Mouse (Mus musculus) hematopoietic stem cell, adult 5-6 weeks (primary cell): Measurements from ENCODE around the gene Rab8b. TPM values are rescaled to one million over a fixed set of nuclear protein-coding genes. Genes with fewer than 3 reads are reported as not detected.
A peak's percentile ranks its signal among the peaks of the same experiment; 100 is the strongest.
"Not testable (repeated sequence)": the region's sequence is repeated elsewhere in the genome, so short reads cannot be mapped to it uniquely, and the experiment has no call there.

Experiments used
- ATAC-seq, 2 experiments: fragments of 125-278 bp in 1 of 2; replicated peaks in 1 of 2; 2 replicates each; pipeline ENCODE4 v1.8.0; 2016 to 2017; ENCODE audit warnings: inconsistent platforms in 2 of 2, mild to moderate bottlenecking in 2 of 2, moderate number of reproducible peaks in 2 of 2, low read depth in 1 of 2, moderate TSS enrichment in 1 of 2; ENCODE audit not compliant: low FRiP score in 2 of 2, poor library complexity in 2 of 2, severe bottlenecking in 2 of 2, insufficient read depth in 1 of 2, low TSS enrichment in 1 of 2
- total RNA-seq: library from RNA; stranded (forward); fragments of 172-1452, 232-1000 nt; gene quantifications from 2 replicates; pipeline ENCODE4 v1.2.3, GENCODE M21; 2017

Gene Rab8b
- total RNA-seq, 1 experiment from 2014 or later, result 118 TPM

DNA sequence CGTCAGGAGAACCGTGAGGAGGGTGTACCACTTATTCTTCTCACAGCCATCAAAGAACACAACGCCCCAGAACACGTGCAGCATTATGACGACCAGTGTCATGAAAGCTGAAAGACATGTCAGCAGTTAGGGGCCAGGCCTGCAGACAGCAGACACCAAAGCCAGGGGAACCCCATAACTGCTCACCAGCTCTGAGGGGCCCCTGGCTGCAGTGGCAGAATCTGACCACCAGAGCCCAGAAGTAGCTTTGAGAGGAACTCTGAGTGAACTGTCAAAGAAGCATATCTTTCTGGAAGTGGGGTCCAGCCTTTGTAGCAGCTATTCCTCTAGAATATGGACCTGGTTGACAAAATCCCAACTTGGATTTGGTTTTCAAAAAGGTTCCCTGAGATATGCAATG lies 97.2 kb downstream of the Rab8b start:
- ATAC-seq, result peak; percentile 28 to 56; a peak in 2 of 4 replicates

DNA sequence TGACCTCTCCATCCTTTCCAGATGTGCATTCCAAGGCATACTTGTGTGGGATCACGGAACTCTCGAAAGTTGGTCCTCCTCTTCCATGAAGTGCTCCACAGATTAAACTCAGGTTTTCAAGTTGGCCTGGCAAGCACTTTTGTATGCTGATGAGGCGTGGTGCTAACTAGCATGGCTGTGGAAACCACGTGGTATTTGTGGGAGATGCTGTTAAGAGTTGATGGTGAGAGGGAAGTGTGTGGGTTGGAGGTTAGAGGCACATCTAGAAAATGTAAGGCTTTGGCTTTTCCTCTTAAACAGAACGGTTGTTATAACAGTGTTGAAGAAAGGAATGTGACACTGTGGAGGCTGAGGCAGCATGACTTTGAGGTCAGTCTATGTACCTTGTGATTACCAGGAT lies 98.5 kb downstream of the Rab8b start:
- ATAC-seq, result peak; percentile 36 to 57; a peak in 2 of 4 replicates

DNA sequence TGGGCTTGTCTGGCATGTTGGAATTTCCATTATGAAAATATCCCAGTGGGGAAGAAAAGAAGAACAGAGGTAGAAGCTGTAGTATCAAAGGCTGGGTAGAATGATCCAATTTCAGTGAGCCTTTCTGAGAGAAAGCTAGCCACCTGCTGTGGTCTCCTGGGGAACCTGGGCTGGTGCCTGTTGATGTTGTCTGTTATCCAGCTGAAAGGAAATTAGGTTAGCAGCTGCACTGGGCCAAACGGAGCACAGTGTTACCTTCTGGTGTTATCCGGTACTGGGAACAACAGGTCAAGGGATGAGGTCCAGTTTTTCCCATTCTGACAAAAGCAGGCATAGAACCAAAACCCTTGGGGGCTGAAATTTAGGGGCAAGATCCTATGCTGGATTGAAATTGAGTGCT lies 106.1 kb downstream of the Rab8b start:
- no peak for ATAC-seq

DNA sequence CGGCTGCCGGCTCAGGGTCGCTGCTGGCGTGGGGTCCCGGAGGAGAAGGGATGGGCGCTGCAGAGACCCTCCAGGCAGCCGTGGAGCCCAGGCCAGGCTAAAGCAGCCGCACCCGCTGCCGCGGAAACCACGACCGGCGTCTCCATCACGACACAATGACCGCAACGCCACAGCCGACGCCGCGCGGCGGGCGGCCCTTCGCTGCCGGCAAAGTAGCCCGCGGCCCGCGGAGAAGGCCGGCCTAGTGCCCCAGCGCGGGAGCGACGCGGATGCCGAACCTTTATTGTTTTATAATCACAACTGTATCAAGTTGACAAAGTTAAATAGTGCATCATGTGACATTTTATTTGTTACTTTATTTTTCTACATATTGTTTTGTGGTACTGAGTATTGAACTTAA lies 113.5 kb downstream of the Rab8b start:
- not testable (repeated sequence) for ATAC-seq

DNA sequence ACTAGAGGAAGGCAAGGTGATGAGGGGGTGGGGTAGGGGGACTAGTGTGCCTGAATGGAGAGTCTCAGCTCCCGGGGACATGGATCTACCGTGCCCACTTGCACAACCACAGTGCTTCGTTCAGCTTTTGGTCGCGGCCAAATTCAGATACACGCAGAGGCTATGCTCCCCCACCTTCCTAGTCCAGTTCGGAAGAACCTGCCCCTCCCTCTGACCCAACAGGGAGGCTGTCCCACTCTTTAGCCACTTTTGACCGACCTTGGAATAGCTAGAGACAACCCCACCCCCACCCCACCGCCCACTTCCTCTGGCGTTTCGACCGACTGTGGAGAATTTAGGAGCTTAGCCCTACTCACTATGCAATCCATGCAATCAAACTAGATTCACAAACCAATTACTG lies 117.5 kb downstream of the Rab8b start:
- ATAC-seq, result no peak

DNA sequence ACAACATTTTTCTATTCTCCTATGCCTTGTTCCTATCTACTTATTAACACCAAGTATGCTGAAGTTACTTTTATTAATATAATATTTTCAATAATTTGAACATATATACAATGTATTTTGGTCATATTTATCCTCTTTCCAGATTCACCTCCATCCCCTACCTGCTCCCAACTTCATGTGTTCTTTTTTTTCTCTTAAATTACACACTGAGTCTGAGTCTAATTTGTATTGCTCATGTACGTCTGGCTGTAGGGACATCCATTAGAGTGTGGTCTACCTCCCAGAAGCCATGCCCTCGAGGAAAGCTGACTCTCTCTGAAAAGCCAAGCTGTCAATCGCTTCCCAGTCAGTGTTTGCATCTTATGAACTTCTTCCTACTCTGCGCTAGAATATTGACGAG lies 122.7 kb downstream of the Rab8b start, which contains the start of gene Gm10647:
Gene Gm10647, plus strand, starts transcription at position 301 of the 400 bp plus-strand sequence.
- ATAC-seq, result no peak

DNA sequence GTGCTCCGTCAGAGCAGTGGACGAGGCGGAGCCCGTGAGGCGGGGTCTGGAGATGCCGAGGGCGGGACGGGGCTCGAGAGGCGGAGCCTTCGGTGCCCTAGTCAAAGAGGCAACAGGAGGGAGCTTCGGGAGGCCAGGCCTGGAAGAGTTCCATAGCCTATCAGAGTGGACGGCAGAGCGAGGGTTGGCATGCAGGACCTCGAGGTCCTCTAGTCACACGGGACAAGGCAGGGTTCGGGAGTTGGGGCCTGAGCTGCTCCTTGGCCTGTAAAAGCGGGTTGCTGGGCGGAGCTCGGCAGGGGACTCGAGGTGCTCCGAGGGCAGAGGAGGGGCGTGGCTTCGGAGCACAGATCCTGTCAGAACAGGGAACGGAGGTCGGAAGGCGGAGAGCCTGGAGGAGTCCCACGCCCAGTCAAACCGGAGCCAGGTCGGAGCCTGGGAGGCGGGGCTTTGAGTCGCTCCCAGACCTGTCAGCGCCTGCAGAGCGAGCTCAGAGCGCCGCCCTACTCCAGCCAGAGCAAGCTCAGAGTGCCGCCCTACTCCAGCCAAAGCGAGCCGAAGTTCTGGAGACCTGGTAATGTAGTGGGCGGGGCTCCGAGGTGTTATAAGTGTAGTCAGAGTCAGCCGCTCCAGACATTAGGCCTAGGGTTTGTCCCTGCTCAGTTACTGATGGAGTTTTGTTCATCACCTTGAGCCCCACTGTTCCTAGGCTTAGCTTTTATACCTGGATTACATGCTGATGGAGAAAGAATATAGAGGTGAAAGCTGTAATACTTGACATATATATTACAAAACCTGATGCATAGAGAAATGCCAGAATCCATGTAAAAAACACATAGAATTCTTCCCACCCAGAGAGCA lies 123.8 kb downstream of the Rab8b start, which contains the start of gene Aph1b:
Gene Aph1b, minus strand, starts transcription at position 27 of the 861 bp plus-strand sequence.
- peak; percentile 92 to 96 for ATAC-seq

DNA sequence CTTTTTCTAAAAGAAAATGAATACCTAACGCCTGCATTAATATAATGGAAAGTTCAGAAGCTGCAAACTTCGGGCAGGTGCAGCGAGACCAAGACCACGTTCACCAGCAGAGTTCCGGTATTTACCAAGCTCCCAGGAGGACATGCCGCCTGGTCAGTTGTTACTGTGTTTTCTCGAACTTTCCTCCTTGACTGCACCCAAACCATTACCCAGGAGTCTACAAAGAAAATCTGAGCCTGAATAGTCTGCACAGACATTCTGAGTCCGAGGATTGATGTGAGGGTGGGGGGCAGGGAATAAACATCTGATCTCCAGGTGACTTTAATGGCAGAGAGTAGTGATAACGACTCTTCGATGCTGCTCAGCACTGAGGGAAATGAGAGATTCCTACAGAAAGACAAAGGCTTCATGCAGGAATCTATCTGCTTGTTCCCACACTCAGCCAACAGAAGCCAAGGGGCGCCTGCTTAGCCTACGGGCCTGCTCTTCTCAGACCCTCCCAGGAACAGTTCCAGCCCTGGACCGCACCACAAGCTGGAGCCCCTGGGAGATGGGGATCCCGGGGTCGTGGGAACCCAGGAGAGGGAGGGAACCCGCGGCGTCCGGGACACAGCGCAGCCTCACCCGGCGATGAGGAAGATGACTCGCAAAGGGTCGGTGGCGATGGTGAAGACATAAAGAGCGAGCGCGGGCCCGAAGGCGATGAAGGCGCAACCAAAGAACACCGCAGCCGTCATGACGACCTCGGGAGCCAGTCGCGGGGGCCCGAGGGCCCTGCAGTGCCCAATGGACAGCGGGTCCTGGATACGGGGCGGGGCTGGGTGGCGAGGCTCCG lies 124.6 kb downstream of the Rab8b start:
- ATAC-seq, result no peak

Other genes with a start within 250 kb of the Rab8b start
- gene Car12, start 206.0 kb downstream of the Rab8b start, total RNA-seq, result 1.9 and 2.4 TPM in 2 replicates
- 3.1 and 5.8 TPM in 2 replicates for gene Aph1b, start 124.2 kb downstream of the Rab8b start, total RNA-seq
- gene Gm10647, start 122.6 kb downstream of the Rab8b start, total RNA-seq, result 0.38 TPM in 1 of 2 replicates, not detected in the other
- 1.4 and 5.5 TPM in 2 replicates for gene Aph1c, start 85.0 kb downstream of the Rab8b start, total RNA-seq
- gene Rps27l, start 26.4 kb upstream of the Rab8b start, total RNA-seq, result 82.7 and 100 TPM in 2 replicates
- gene Lactb, start 55.8 kb upstream of the Rab8b start, total RNA-seq, result 17.9 and 23.8 TPM in 2 replicates
- 91.2 and 92.2 TPM in 2 replicates for gene Tpm1, start 129.7 kb upstream of the Rab8b start, total RNA-seq